Mouse (Mus musculus): ENCODE data around the gene Pomgnt2. TPM values are rescaled to one million over a fixed set of nuclear protein-coding genes. Genes with fewer than 3 reads are reported as not detected.

The Pomgnt2 gene
- 3.1 and 5.6 TPM in 2 replicates for polyA plus RNA-seq (2012; ENCODE audit: insufficient read depth, low replicate concordance)

GRCm38 (mm10) chr9:121997010-121997409 lies at the start of gene Pomgnt2:
TSS of gene Pomgnt2 (minus strand) at chr9:121997110.
- Histone ChIP-seq H3K36me3 (replicated peaks; ENCODE audit: low read length) (no peaks in the 10 kb centered on the region), H3K4me1 (peaks cover 47% of the 10 kb centered on the region), H3K9me3 (peaks cover 7% of the 10 kb centered on the region), H3K27me3 (replicated peaks) (peaks cover 56% of the 10 kb centered on the region), H3K4me3 (replicated peaks) (peak within 1 kb of the TSS; percentile 93)
- TF ChIP-seq FLI1 (IDR thresholded peaks at IDR 0.05; ENCODE audit: low read length) (no peak), GATA1 (IDR thresholded peaks at IDR 0.05; ENCODE audit: borderline replicate concordance, low read length) (no peak)

GRCm38 (mm10) chr9:122039848-122040247 lies 42.9 kb upstream of the Pomgnt2 start:
- Histone ChIP-seq H3K4me3 (replicated peaks) (no peak overlapping the region), H3K9me3 (no peaks in the 10 kb centered on the region), H3K4me1 (peaks cover 47% of the 10 kb centered on the region), H3K27me3 (replicated peaks) (peaks cover 3% of the 10 kb centered on the region), H3K36me3 (replicated peaks; ENCODE audit: low read length) (no peaks in the 10 kb centered on the region)
- TF ChIP-seq GATA1 (IDR thresholded peaks at IDR 0.05; ENCODE audit: borderline replicate concordance, low read length), result no peak
- no peak for TF ChIP-seq FLI1 (IDR thresholded peaks at IDR 0.05; ENCODE audit: low read length)

GRCm38 (mm10) chr9:122038631-122039030 lies 41.7 kb upstream of the Pomgnt2 start:
- H3K27me3 ChIP-seq (replicated peaks), result peaks cover 3% of the 10 kb centered on the region
- TF ChIP-seq FLI1 (IDR thresholded peaks at IDR 0.05; ENCODE audit: low read length) (no peak), GATA1 (IDR thresholded peaks at IDR 0.05; ENCODE audit: borderline replicate concordance, low read length) (no peak)
- no peak overlapping the region for H3K4me3 ChIP-seq (replicated peaks)
- no peaks in the 10 kb centered on the region for H3K36me3 ChIP-seq (replicated peaks; ENCODE audit: low read length)
- peaks cover 57% of the 10 kb centered on the region for H3K4me1 ChIP-seq
- H3K9me3 ChIP-seq, result no peaks in the 10 kb centered on the region

- H3K27me3 ChIP-seq (replicated peaks), result peaks cover 3% of the 10 kb centered on the region
- peaks cover 68% of the 10 kb centered on the region for H3K4me1 ChIP-seq
- H3K36me3 ChIP-seq (replicated peaks; ENCODE audit: low read length), result no peaks in the 10 kb centered on the region
- TF ChIP-seq FLI1 (IDR thresholded peaks at IDR 0.05; ENCODE audit: low read length), result no peak
- no peak for TF ChIP-seq GATA1 (IDR thresholded peaks at IDR 0.05; ENCODE audit: borderline replicate concordance, low read length)
- no peak overlapping the region for H3K4me3 ChIP-seq (replicated peaks)
- H3K9me3 ChIP-seq, result no peaks in the 10 kb centered on the region
These were observed 39.7 kb upstream of the Pomgnt2 start for GRCm38 (mm10) chr9:122036496-122037054.

GRCm38 (mm10) chr9:122035807-122036206 lies 38.9 kb upstream of the Pomgnt2 start:
- Histone ChIP-seq H3K4me3 (replicated peaks) (no peak overlapping the region), H3K9me3 (no peaks in the 10 kb centered on the region), H3K36me3 (replicated peaks; ENCODE audit: low read length) (no peaks in the 10 kb centered on the region), H3K27me3 (replicated peaks) (peaks cover 3% of the 10 kb centered on the region), H3K4me1 (peaks cover 75% of the 10 kb centered on the region)
- no peak for TF ChIP-seq FLI1 (IDR thresholded peaks at IDR 0.05; ENCODE audit: low read length)
- TF ChIP-seq GATA1 (IDR thresholded peaks at IDR 0.05; ENCODE audit: borderline replicate concordance, low read length), result no peak

- Histone ChIP-seq H3K4me3 (replicated peaks) (peak overlapping the region; percentile 12), H3K36me3 (replicated peaks; ENCODE audit: low read length) (no peaks in the 10 kb centered on the region), H3K4me1 (peaks cover 84% of the 10 kb centered on the region), H3K27me3 (replicated peaks) (peaks cover 3% of the 10 kb centered on the region), H3K9me3 (no peaks in the 10 kb centered on the region)
- TF ChIP-seq FLI1 (IDR thresholded peaks at IDR 0.05; ENCODE audit: low read length) (no peak), GATA1 (IDR thresholded peaks at IDR 0.05; ENCODE audit: borderline replicate concordance, low read length) (no peak)
These were observed 38.0 kb upstream of the Pomgnt2 start for GRCm38 (mm10) chr9:122034949-122035348.

- no peaks in the 10 kb centered on the region for H3K27me3 ChIP-seq (replicated peaks)
- H3K9me3 ChIP-seq, result no peaks in the 10 kb centered on the region
- no peak overlapping the region for H3K4me3 ChIP-seq (replicated peaks)
- TF ChIP-seq GATA1 (IDR thresholded peaks at IDR 0.05; ENCODE audit: borderline replicate concordance, low read length) (no peak), FLI1 (IDR thresholded peaks at IDR 0.05; ENCODE audit: low read length) (no peak)
- H3K36me3 ChIP-seq (replicated peaks; ENCODE audit: low read length), result no peaks in the 10 kb centered on the region
- H3K4me1 ChIP-seq, result peaks cover 99% of the 10 kb centered on the region
These were observed 35.2 kb upstream of the Pomgnt2 start for GRCm38 (mm10) chr9:122032071-122032470.

- TF ChIP-seq GATA1 (IDR thresholded peaks at IDR 0.05; ENCODE audit: borderline replicate concordance, low read length) (no peak), FLI1 (IDR thresholded peaks at IDR 0.05; ENCODE audit: low read length) (no peak)
- Histone ChIP-seq H3K4me3 (replicated peaks) (no peak overlapping the region), H3K27me3 (replicated peaks) (no peaks in the 10 kb centered on the region), H3K36me3 (replicated peaks; ENCODE audit: low read length) (no peaks in the 10 kb centered on the region), H3K9me3 (no peaks in the 10 kb centered on the region), H3K4me1 (peaks cover 99% of the 10 kb centered on the region)
These were observed 33.8 kb upstream of the Pomgnt2 start for GRCm38 (mm10) chr9:122030706-122031105.

- no peak overlapping the region for H3K4me3 ChIP-seq (replicated peaks)
- H3K36me3 ChIP-seq (replicated peaks; ENCODE audit: low read length), result no peaks in the 10 kb centered on the region
- no peak for TF ChIP-seq FLI1 (IDR thresholded peaks at IDR 0.05; ENCODE audit: low read length)
- no peak for TF ChIP-seq GATA1 (IDR thresholded peaks at IDR 0.05; ENCODE audit: borderline replicate concordance, low read length)
- H3K4me1 ChIP-seq, result peaks cover 99% of the 10 kb centered on the region
- no peaks in the 10 kb centered on the region for H3K27me3 ChIP-seq (replicated peaks)
- no peaks in the 10 kb centered on the region for H3K9me3 ChIP-seq
These were observed 32.9 kb upstream of the Pomgnt2 start for GRCm38 (mm10) chr9:122029765-122030164.

GRCm38 (mm10) chr9:122027914-122028745 lies 31.2 kb upstream of the Pomgnt2 start:
- Histone ChIP-seq H3K4me1 (peaks cover 99% of the 10 kb centered on the region), H3K4me3 (replicated peaks) (peak overlapping the region; percentile 57), H3K27me3 (replicated peaks) (no peaks in the 10 kb centered on the region), H3K36me3 (replicated peaks; ENCODE audit: low read length) (no peaks in the 10 kb centered on the region), H3K9me3 (no peaks in the 10 kb centered on the region)
- no peak for TF ChIP-seq GATA1 (IDR thresholded peaks at IDR 0.05; ENCODE audit: borderline replicate concordance, low read length)
- TF ChIP-seq FLI1 (IDR thresholded peaks at IDR 0.05; ENCODE audit: low read length), result no peak

Data from megakaryocyte, embryonic 14.5 days (primary cell).